Mouse (Mus musculus): Measurements from ENCODE around the gene Abhd18. TPM values are rescaled to one million over a fixed set of nuclear protein-coding genes. Genes with fewer than 3 reads are reported as not detected.
"Not testable (repeated sequence)": the region's sequence is repeated elsewhere in the genome, so short reads cannot be mapped to it uniquely, and the experiment has no call there.

Abhd18 gene
- polyA plus RNA-seq, 1 experiment: not detected

DNA sequence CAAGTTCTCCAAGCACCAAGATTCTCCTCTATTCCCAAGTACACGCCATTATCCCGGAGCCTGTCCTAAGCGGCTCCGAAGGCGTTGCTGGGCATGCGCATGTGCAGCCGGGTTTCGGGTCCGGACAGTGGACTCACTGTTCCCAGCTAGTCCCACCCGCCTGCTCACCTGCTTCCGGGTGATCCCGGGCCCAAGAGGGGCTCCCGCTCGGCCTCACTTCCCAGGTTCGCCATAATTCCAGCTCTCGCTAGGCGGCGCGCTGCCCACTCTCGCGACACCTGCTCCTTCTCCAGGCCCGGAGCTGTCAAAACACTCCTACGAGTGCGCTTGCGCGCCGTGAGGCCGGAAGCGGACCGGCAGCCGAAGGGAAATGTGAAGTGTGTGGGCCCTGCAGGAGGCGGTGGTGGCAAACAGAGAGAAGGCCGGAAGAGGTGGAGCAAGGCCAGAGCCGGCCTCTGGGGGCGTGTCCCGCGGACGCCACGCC, 255 bp upstream of the Abhd18 start, which contains the start of gene Mfsd8:
Mfsd8 (minus strand) TSS at position 414 of the 484 bp plus-strand sequence.
- peak; percentile 43; the same call in 1 of the 2 replicates for TF ChIP-seq POLR2A (IDR thresholded peaks at IDR 0.05; ENCODE audit: insufficient read depth, low read depth, low read length)
- peak within 1 kb of the TSS; percentile 87 for H3K27ac ChIP-seq (ENCODE audit: insufficient read depth, low read depth, low read length)
- H3K4me3 ChIP-seq (ENCODE audit: insufficient read depth, low read depth, low read length): peak within 1 kb of the TSS; percentile 66
- WGBS: under 1% methylated on average over 39 of the region's 39 CpGs
- not testable (repeated sequence) for H3K4me1 ChIP-seq (ENCODE audit: control insufficient read depth, insufficient read depth, low read length)

DNA sequence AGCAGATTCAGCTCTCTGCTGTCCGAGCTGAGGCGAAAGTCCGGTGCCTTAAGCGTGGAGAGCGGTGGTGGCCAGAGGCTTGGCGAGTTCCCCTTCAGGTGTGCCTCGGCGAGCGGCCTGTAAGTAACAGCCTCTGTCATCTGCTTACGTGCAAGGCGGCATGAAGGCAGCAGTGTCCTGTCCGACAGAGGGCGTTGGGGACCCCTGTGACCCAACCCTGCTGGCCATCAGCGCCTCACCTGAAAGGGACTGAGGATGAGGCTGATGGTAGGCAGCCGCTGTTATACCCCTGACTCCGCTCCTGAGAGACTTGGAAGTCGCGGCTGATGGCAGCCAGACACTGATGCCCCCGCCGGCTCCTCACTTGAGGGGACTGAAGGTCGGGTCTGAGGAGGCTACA, 248 bp downstream of the Abhd18 start:
- under 1% methylated on average over 18 of the region's 21 CpGs for WGBS
- H3K4me1 ChIP-seq (ENCODE audit: control insufficient read depth, insufficient read depth, low read length): not testable (repeated sequence)
- peak overlapping the region; percentile 66 for H3K4me3 ChIP-seq (ENCODE audit: insufficient read depth, low read depth, low read length)
- peak overlapping the region; percentile 19; the same call in 1 of the 2 replicates for H3K27ac ChIP-seq (ENCODE audit: insufficient read depth, low read depth, low read length)

DNA sequence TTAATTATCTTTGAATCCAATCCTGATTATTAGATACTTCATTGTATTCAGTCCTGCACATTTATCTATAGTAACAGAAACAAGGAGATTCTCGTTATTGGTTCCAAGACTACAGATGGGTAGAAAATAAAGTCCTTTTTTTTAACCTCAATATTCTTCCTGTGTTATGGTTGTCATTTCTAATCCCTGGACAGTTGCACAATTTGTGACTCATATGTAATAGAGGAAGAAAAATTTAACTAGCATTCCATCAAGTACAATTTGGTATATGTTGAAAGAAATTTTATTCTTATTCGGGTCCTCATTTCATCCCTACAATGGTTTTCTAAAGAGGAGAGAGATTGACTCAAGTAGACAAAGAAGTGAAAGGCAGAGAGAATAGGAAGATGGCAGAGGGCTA, 1.2 kb downstream of the Abhd18 start:
- not testable (repeated sequence) for H3K4me1 ChIP-seq (ENCODE audit: control insufficient read depth, insufficient read depth, low read length)
- 83% methylated on average over 2 of the region's 2 CpGs for WGBS

DNA sequence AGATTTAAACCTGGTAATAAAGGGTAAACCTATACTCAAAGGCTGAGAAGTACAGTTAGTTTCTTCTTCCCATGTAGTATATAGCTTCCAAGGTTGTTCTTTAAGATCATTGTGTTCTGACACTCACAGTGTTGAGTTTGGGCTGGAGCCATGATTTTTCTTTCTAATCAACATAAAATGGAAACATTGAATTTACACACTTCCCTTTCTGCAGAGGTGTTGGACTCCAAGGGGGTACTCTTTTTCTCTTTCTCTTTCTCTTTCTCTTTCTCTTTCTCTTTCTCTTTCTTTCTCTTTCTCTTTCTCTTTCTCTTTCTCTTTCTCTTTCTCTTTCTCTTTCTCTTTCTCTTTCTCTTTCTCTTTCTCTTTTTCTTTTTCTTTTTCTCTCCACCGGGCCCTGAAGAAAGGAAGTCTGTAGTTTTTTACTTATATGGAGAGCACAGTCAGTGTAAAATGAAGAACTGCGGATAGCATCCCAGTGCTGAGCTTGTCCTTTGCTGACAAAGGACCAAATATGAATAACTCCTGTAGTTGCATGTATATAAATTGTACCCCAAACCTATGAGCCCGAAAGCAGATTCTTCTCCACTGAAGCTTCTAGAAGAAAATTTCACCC, 6.5 kb downstream of the Abhd18 start:
- WGBS: 90% methylated on average over 3 of the region's 3 CpGs
- not testable (repeated sequence) for H3K4me1 ChIP-seq (ENCODE audit: control insufficient read depth, insufficient read depth, low read length); H3K27ac ChIP-seq (ENCODE audit: insufficient read depth, low read depth, low read length); H3K4me3 ChIP-seq (ENCODE audit: insufficient read depth, low read depth, low read length)

More for the DNA sequence above, 1.2 kb downstream of the Abhd18 start:
- H3K27ac ChIP-seq (ENCODE audit: insufficient read depth, low read depth, low read length); H3K4me3 ChIP-seq (ENCODE audit: insufficient read depth, low read depth, low read length): not testable (repeated sequence)

DNA sequence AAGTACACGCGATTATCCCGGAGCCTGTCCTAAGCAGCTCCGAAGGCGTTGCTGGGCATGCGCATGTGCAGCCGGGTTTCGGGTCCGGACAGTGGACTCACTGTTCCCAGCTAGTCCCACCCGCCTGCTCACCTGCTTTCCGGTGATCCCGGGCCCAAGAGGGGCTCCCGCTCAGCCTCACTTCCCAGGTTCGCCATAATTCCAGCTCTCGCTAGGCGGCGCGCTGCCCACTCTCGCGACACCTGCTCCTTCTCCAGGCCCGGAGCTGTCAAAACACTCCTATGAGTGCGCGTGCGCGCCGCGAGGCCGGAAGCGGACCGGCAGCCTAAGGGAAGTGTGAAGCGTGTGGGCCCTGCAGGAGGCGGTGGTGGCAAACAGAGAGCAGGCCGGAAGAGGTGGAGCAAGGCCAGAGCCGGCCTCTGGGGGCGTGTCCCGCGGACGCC, 47.1 kb downstream of the Abhd18 start:
- H3K4me1 ChIP-seq (ENCODE audit: control insufficient read depth, insufficient read depth, low read length): not testable (repeated sequence)
- peak overlapping the region; percentile 88 for H3K27ac ChIP-seq (ENCODE audit: insufficient read depth, low read depth, low read length)
- peak; percentile 54 for TF ChIP-seq CTCF (IDR thresholded peaks at IDR 0.05; ENCODE audit: insufficient read depth, low read depth, low read length)
- peak overlapping the region; percentile 98 for H3K4me3 ChIP-seq (ENCODE audit: insufficient read depth, low read depth, low read length)
- under 1% methylated on average over 38 of the region's 38 CpGs for WGBS

DNA sequence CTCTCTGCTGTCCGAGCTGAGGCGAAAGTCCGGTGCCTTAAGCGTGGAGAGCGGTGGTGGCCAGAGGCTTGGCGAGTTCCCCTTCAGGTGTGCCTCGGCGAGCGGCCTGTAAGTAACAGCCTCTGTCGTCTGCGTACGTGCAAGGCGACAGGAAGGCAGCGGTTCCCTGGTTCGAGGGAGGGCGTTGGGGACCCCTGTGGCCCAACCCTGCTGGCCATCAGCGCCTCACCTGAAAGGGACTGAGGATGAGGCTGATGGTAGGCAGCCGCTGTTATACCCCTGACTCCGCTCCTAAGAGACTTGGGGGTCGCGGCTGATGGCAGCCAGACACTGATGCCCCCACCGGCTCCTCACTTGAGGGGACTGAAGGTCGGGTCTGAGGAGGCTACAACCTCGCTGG, 47.6 kb downstream of the Abhd18 start:
- WGBS: under 1% methylated on average over 22 of the region's 24 CpGs
- not testable (repeated sequence) for H3K27ac ChIP-seq (ENCODE audit: insufficient read depth, low read depth, low read length); H3K4me1 ChIP-seq (ENCODE audit: control insufficient read depth, insufficient read depth, low read length)
- H3K4me3 ChIP-seq (ENCODE audit: insufficient read depth, low read depth, low read length): peak overlapping the region; percentile 98

DNA sequence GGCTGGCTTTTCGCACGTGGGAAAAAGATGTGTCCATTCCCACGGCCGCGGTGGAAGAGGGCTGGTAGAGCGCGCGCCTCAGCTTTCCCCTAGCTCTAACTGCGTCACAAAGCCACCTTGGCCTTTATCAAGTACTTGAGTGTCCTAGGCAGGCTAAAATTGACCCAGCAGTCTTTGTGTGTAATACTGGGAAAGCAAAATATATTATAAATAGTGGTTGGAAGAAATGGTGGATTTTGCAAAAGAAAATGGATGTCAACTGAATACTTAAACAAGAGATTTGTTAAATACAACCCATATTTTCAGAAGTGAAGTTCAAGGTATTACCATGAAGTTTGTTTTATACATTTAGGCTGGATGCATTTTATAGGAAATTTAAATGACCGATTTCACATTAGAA, 55.7 kb downstream of the Abhd18 start, which contains the start of gene 1700034I23Rik:
1700034I23Rik (minus strand) TSS at position 101 of the 400 bp plus-strand sequence.
- not testable (repeated sequence) for H3K4me3 ChIP-seq (ENCODE audit: insufficient read depth, low read depth, low read length); H3K27ac ChIP-seq (ENCODE audit: insufficient read depth, low read depth, low read length); H3K4me1 ChIP-seq (ENCODE audit: control insufficient read depth, insufficient read depth, low read length)
- WGBS: 98% methylated on average over 8 of the region's 10 CpGs

DNA sequence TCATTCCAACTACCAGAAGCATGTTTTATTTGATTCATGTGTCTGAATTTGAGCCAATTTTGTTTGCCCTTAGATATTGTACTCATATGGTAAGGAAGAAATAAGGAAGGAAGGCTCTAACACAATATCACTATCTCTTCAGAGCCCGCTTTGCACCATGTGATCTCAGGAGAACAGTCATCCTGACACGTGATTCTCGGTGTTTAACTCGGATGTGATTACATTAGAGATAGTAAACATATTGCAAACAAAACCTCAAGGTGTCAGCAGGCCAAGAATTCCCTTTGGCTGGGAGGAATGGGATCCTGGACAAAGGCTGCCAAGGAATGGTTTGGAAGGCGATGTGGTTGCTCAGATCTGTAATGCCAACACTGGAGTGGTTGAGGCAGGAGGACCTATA, 91.4 kb downstream of the Abhd18 start:
- 89% methylated on average over 5 of the region's 5 CpGs for WGBS
- Histone ChIP-seq H3K4me1 (ENCODE audit: control insufficient read depth, insufficient read depth, low read length) (no peaks in the 10 kb centered on the region), H3K27ac (ENCODE audit: insufficient read depth, low read depth, low read length) (no peak overlapping the region), H3K4me3 (ENCODE audit: insufficient read depth, low read depth, low read length) (no peak overlapping the region)
- TF ChIP-seq CTCF (IDR thresholded peaks at IDR 0.05; ENCODE audit: insufficient read depth, low read depth, low read length): no peak
- TF ChIP-seq POLR2A (IDR thresholded peaks at IDR 0.05; ENCODE audit: insufficient read depth, low read depth, low read length): no peak

DNA sequence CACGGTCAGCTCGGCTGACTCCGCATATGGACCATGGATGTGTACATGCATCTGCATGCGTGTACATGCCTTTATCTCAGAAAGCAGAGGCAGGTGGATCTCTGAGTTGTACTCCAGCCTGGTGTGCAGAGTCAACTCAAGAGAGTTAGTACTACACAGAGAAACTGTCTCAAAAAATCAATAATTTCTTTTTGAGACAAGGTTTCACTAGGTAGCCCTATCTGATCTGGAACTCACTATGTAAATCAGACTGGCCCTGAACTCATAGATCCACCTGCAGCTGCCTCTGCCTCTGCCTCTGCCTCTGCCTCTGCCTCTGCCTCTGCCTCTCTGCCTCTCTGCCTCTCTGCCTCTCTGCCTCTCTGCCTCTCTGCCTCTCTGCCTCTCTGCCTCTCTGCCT, 91.8 kb downstream of the Abhd18 start:
- H3K4me3 ChIP-seq (ENCODE audit: insufficient read depth, low read depth, low read length): no peak overlapping the region
- H3K4me1 ChIP-seq (ENCODE audit: control insufficient read depth, insufficient read depth, low read length): no peaks in the 10 kb centered on the region
- 99% methylated on average over 4 of the region's 4 CpGs for WGBS
- TF ChIP-seq CTCF (IDR thresholded peaks at IDR 0.05; ENCODE audit: insufficient read depth, low read depth, low read length) (no peak), POLR2A (IDR thresholded peaks at IDR 0.05; ENCODE audit: insufficient read depth, low read depth, low read length) (no peak)
- H3K27ac ChIP-seq (ENCODE audit: insufficient read depth, low read depth, low read length): no peak overlapping the region

DNA sequence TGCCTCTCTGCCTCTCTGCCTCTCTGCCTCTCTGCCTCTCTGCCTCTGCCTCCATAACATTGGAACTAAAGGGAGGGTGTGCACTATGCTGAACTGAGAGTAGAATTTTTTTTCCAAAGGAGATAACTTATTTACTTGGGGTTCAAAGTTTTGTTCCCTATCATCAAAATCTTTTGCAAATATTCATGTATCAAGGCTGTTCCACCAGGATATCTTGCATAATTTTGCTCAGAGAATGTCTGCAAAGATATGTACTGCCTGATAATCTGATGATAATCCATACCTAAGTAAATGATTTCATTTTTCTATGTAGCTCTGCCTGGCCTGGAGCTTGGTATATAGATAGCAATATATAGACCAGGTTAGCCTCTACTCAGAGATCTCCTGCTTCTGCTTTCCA, 92.2 kb downstream of the Abhd18 start:
- H3K4me3 ChIP-seq (ENCODE audit: insufficient read depth, low read depth, low read length): no peak overlapping the region
- no peak for TF ChIP-seq POLR2A (IDR thresholded peaks at IDR 0.05; ENCODE audit: insufficient read depth, low read depth, low read length)
- TF ChIP-seq CTCF (IDR thresholded peaks at IDR 0.05; ENCODE audit: insufficient read depth, low read depth, low read length): no peak
- no peaks in the 10 kb centered on the region for H3K4me1 ChIP-seq (ENCODE audit: control insufficient read depth, insufficient read depth, low read length)
- H3K27ac ChIP-seq (ENCODE audit: insufficient read depth, low read depth, low read length): no peak overlapping the region
